Mouse (Mus musculus) kidney, postnatal 4 days (tissue): ENCODE measurements around the gene Rae1.

ENCODE experiments used
- DNase-seq, 2 experiments: peaks; one replicate each; pipeline ENCODE4 v3.0.0; 2021; ENCODE audit warnings: mixed read lengths in 2 of 2

Rae1 gene

DNA sequence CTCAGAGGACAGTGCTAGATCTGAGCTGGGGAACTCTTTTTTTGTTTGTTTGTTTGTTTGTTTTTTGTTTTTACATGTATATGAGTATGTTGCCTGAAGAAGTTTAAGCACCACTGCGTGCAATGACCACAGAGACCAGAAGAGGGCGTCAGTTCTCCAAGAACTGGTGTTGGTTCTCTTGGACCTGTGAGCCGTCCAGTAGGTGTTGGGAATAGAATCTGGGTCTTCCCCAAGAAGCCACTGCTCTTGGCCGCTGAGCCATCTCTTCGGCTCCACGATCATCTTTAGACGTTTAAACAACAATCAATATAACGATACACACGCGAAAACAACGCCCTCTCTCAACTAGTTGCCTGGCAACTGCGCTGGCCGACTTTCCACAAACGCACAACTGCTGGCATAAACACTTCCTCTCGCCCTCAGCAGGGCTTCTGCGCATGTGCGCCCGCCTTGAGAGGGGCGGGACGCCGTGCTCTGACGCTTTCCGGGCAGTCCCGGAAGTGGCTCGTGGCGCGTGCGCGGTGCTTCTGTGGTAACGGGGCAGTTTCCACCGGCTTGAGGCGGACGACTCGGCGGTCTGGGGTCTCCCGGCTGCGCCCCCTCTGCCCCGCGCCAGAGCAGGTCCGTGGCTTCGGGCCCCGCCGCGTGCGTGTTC, at the start of gene Rae1:
Rae1 (plus strand) TSS at position 488 of the 655 bp plus-strand sequence.
- peak; percentile 99 for DNase-seq

DNA sequence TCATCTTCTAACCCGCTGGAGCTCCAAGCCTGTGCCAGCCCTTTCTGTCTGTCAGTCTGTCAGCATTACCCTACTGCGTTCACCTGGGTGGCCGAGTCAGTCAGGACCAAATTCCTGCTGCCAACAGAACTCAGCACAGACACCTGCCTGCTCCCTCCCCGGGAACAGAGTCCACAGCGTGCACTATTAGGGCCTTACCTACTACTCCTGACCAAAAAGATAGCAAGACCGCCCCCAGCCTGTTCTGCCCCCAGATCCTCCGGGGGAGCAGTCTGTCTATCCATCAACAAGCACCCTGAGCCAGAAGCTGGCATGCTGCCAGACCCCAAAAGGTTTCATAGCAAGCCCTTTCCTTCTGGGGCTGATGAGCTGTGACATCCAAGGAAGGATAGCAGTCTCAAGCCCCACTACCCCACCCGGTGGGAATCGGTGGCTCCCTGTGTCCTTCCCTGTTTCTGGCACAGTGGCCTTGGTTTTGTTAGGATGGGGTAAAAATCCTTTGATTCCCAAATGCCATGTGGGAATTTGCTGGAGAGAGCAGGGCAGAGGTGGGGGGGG, 49.7 kb upstream of the Rae1 start:
- peak in 1 of 2 experiments; percentile 44 for DNase-seq

DNA sequence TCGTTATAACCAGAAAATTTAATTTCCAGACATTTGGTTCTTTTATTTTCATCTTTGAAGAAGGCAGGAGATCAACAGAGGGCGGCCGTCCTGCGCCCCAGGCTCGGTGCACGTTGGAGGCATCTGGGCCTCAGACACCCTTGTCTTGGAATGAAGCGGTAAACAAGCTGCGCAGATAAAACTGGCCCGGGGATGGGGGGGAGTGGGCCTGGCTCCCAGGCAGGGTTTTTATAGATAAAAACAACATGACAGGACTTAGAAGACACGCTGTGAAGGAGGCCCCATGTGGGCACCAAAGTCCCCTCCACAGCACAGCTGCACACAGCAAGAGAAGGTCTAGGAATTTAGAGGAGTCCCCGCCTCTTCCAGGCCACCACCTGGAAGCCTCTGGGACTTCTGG, 49.2 kb upstream of the Rae1 start:
- DNase-seq: no peak

DNA sequence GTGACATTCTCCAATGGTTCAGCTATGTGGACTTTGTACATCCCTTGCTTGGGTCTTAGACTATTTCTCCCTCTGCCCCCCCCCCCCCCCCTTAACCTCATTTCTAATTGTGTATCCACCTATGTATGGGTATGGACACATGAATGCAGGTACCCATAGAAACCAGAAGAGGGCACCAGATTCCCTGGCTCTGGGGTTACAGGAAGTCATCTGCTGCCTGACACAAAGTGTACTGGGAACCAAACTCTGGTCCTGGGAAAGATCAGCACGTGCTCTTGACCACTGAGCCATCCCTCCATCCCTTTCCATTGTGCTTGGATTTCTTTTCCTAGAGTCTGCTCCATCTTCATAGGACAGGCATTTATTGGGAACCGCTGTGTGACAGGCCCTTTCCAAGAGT, 47.9 kb upstream of the Rae1 start:
- DNase-seq: no peak

DNA sequence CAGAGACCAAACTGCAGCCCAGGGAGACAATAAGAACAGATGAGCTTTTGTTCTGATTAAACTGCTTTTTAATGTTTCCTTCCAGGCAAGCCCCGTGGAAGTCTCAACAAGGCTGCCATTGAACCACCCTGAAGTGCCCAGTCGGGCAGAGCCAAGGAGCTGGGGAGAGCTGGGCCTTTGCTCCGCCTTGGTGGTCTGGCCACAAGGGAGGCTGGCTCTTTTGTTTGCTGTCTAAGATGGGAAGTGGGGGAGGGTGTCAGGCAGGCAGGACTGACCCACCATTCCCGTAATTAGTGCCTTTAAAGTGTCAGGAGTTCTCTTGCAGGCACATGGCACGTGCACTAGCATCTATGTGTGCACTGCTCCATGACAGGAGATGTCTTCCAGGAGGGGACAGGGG, 41.3 kb upstream of the Rae1 start:
- DNase-seq: peak in 1 of 2 experiments; percentile 55

DNA sequence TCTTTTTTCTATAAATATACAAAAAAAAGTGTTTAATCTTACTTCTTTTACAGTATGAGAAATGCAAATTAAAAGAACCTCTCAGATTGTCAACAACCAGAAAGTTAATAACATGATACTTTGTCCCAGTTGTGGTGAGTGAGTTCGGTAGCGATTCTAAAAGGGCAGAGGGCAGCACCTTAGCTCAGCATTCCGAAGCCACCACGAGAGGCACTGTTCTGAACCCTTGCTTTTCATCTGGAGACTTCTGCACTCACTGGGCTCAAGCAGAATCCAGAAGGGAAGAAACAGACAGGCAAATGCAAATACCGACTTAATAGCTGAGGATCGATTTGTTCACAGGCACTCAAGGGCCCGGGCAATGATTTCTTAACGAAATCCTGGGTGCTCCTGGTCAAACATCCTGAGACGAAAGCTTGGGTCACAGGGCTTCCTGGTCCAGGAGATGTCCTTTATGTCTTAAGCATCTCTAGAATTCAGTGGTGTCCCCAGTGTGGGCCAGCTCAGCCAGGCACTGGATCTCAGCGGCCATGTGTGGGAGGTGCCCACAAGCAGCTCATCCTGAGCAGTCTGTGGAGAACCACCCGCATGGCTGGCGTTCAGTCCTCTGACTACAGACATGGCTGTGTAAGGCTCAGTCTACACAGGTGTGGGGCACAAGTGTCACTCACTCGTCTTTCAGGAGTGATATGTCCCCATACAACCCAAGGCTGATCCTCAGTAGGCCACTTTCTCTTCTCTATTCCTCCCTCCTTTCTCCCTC, 40.7 kb upstream of the Rae1 start:
- peak in 1 of 2 experiments; percentile 64 for DNase-seq

DNA sequence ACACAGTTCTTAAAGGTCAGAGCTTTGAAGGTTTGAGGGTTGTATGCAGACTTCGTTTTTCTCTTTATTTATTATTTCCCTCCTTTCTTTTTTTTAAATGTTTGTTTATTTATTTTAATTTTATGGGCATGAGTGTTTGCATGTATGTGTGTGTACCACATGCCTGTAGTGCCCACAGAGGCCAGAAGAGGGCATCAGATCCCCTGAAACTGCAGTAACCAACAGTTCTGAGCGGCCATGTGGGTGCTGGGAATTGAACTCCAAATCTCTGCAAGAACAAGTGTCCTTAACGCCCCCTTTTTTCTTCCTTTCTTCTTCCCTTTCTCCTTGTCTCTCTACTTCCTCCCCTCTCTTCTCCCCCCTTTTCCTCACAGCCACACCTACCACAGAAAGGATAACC, 39.6 kb upstream of the Rae1 start:
- DNase-seq: no peak

DNA sequence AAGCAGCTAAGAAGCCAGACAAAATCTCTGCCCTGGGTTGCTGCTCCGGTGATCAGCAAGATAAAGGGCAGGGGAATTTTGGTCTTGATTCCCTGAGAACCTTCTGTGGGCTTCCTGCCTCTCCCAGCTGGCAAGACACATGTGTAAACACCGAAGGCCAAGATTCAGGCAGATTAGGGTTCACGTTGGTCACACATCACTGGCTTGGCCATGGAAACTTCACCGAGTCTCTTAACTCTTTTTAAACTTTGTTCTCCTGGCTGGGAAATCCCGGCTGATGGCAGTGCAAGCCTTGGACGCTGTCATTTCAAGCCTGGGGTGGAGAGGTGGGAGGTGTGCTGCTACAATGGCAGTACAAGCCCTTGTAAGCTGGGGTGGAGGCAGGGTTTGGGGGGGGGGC, 38.7 kb upstream of the Rae1 start:
- peak in 1 of 2 experiments; percentile 53 for DNase-seq

DNA sequence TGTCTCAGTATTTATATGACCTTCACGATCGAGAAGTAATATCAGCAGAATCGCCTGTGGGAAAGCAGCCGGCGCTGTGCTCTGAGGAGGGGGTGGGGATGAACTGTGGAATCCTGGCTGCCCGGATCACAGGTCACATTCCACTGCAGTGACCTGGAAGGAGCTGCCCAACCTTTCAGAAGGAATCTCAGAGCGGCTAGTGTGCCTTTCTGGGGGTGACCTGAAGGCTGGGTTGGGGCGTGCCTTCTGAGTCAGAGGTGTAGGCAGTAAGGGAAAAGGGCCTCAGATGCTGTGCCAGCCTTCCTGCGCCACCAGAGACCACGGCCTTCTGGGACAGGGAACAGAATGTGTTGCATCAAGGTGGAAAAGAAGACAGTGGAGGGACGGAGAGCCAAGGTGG, 34.7 kb upstream of the Rae1 start:
- DNase-seq: peak; percentile 45 to 69

DNA sequence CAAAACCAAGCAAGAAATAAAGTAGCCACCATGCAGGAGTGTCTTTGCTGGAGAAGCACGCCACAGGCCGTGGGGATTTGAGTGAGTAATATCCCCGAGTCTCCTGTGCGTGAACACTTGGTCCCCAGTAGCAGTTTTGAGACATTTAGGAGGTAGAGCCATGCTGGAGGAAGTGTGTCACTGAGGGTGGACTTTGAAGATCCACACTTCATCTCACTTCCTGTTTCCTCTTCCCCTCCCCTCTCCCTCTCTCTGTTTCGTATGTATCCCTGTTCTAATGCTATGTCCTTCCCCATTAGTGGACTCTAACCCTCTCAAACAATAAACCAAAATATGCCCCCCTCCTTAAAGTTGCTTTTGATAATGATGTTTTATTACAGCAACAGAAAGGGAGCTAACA, 33.4 kb upstream of the Rae1 start:
- DNase-seq: no peak

DNA sequence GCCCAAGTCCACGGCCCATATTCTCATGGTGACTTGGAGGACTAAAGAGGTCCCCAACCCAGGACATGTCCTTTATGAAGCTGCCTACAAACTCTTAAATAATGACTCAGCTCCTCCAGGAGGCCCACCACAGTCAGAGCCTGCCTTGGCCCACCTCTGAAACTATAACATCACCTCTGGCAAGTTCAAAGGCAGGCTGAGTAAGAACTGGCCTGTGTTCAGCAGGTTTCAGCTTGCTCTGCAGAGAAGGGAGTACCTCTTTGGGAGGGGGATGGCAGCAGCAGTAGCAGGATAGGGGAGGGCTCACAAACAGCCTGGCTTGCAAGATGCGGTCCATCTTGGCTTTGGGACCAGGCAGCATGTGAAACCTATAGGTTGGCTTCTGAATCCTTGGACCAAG, 28.1 kb upstream of the Rae1 start:
- no peak for DNase-seq

DNA sequence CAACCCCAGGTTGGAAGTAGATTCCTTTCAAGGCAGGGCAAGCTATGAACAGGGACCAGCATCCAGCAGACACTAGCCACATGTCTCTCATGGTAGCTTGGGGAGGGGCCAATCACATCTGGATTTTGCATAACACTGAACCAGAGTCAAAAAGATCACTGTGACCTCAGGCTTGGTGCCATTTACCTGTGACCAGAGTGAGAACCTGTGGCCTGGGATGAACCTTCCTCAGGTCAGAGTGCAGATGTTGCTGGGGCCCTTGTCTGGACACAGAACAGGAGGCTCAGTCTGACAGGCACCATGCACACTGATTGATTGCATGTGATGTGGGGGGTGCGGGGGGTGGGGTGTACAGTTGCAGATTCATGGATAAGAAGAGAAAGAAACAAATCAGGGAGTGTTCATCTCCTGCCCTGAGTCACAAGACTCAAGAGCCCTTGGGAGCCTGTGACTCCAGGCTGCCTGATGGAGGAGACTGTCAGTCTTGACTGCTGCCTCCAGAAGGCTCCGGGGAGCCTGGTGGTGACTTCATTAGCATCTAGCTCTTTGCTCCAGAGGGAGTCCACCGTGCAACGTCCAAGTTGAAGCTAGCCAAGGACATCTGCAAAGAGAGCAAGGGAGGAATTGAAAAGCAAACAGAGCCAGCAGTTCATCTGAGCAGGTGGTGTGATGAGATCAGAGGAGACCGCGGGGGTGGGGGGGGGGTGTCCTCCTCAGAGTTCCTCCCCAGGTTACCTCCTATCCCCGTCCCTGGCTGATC, 25.9 kb upstream of the Rae1 start:
- DNase-seq: no peak

DNA sequence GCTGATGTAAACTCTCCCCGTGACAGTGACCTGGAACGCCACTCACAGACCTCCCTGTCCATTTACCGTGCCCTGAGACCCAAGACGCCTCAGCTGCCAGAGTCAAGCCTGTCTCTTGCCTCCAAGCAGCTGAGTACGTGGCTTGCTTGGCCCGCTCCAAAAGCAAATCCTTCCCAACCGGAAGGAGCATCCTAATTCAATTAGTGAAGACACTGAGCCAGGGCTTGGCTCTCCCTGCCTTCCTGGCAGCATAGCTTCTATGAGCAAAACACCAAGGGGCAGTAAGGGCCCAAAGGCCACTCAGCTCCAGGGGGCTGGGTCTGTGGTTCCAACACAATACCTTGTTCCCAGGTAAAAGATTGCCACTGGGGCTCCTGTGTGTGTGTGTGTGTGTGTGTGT, 25.2 kb upstream of the Rae1 start:
- DNase-seq: no peak

DNA sequence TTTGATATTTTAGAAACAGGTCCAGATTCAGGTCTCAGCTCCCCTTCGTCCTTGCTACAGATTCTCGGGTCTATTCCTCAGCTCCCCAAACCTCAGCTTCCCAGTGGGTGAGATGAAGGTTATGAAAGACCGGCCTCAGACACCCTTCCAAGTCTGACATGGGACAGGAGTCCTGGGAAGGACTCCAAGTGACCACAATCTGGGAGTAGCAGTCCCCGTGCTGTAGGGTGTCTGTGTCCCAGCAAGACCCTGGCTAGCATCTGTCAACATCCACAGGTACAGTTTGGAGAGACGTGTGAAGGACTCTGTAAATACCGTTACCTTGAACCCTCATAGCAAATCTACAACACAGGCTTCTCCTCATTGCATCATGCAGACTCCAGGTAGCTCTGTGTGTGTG, 24.8 kb upstream of the Rae1 start:
- no peak for DNase-seq

DNA sequence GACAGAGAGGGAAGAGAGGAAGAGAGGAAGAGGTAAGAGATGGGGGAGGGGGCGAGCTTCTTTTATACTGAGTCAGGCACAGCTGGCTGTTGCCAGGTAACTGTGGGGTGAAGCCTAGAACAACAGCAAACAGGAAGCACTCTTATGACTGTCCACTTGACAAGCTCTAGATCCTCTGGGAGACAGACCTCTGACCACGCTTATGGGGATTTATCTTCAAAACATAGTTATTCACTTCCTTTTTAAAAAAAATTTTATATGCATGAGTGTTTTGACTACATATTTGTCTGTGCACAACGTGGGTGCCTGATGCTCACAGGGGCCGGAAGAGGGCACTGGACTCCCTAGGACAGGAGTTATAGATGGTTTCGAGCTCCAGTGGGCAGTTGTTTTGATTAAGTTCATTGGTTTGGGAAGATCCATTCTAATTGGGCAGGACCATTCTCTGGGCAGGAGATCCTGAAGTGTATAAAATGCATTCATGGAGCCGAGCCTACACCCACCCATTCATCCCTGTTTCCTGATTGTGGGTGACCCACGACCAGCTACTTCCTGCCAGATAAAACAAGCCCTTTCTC, 23.2 kb upstream of the Rae1 start:
- peak in 1 of 2 experiments; percentile 30 for DNase-seq

DNA sequence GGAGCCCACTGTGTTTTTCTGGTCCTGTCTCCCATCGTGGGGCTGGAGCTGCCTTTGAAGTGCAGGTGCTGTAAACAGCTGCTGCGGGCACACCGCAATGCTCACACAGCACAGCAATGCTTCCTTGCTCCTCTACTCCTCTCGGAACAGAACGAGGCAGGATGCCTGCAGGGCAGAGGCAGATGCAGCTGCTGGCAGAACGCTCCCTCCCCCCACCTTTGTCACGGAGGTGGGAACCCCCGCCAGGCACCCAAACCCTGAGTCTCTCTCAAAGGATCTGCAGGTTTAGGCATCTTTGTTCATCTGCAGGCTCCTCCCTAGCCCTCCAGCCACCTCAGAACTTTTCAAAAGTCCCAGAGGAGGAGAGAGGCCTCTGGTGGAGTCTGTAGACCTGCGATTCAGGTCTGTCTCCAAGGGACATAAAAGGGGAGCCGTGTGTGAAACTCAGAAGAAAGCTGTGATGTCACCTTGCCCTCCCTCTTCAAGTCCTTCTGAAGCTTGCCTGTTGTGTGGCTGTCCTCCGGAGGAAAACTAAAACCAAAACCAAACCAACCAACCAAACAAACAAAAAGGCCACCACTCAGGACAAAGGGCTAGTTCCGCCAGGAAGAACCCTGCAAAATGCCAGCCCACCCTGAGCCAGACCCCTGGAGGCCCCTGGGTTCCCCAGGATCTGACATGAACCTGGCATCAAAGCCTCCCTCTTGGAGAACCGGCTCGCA, 22.3 kb upstream of the Rae1 start, which contains the start of gene Spo11:
Spo11 (plus strand) TSS at position 292 of the 722 bp plus-strand sequence.
- peak in 1 of 2 experiments; percentile 37 for DNase-seq

DNA sequence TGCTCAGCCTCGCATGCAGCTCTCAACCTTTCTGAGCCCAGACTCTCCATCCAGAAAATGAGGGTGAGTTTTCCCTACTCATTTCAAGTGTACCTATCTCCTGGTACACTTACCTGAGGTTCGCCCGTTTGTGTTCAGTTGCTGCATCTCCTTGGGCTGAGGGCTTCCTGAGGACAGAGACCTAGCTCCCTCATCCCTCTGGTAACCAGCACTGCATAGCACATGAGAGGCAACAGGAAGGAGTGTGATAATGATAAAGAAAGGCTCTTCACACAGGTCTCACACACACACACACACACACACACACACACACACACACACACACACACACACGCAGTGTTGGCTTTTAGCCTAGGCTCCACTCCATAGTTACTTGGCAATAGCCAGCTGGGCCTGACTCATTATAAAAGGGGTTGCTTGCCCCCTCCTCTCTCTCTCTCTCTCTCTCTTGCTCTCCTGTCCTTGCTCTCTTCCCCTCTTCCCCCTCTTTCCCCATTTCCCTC, 21.7 kb upstream of the Rae1 start:
- DNase-seq: no peak

DNA sequence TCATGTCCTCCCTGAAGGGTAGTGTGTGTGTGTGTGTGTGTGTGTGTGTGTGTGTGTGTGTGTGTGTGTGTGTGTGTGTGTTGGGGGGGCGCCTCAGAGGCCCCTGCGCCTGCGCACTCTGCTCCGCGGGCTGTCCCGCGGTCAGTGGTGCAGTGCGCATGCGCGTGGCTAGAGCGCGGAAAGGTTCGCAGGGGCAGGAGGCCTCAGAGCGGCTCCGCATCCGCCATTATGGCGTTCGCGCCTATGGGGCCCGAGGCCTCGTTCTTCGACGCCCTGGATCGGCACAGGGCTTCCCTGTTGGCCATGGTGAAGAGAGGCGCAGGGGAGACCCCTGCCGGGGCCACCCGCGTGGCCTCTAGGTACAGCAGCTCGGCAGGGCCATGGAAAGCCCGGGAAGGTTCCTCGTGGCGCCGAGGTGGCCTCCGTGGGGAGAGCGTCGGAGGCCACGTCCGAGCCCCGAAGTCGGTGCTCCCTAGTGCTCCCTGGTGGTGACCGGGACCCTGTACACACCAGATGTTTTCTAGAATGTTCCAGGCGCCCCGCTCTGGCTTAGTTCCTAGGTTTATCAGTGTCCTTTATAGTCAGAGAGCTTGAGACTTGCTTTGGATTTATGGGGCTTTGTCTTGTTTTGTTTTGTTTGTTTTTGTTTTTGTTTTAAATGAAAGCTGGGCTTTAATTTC, 20.1 kb upstream of the Rae1 start:
- no peak for DNase-seq

DNA sequence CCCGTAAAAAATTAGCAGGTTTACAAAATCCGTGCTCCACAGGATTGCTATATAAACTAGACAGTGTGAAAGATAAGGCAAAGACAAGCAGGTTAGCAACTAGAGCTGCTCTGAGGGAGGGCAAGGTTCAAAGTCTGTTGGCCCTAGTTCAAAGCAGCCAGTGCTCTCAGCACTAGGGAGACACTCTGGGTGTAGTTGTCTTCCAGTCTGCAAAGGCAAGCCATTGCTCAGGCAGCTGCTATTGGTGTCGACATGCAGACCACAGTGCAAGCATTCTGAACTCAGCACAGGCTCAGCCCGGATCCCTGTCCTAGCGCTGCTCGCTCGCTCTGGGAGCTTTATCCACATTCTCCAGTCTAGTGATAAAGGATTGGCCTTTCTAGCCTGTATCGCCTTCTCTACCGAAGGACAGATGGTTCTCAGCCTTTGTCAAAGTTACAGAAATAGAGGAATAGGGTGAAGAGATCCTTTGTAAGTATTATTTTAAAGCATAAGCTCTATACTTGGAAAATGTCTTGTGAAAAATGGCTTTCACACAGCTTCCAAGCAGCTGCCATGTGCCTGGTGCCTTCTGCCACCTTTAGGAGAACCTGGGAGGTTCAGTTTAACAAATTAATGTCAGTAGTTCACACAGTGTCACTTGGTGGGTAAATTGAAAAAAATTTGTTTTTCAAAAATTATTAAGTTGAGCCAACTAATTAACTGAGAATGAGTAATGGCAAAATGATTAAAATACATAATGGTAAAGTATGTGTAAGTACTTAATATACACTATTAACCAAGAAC, 16.9 kb upstream of the Rae1 start:
- peak in 1 of 2 experiments; percentile 55 for DNase-seq

DNA sequence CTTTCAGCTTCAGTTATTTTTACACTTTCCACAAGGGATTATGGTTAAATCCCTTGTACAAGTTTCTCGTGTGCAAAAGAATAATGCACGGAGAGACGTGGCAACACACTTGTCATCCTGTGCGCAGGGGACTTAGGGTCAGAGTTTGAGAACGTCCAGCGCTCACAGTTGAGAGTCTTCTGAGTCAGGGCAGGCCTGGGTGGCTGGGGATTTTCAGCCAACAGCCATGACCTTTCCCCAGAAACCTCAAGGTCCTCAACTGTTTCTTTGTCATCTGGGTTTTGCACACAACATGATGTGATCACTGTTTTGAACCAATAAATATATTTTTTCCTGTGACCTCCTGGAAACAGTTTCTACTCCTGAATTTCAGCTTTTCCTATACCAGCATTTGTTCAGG, 9.8 kb upstream of the Rae1 start:
- DNase-seq: no peak

DNA sequence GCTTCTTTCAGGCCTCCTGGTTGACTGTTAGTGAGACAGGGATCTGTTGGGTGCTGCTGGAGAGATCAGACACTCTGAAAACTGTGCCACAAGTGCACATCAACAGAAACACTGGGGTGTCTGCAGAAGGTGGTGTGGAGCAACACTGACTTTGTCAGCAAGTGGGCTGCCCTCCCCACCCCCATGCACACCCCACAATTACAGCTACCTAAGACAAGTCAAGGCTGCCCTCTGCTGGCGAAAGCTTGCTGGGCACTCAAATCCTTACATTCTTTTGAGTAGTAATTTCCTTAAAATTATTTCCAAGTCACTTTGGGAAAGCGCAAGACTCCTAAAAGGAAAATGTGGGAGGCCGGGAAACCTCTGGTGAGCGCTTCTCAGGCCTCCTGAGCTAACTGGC, 3.7 kb upstream of the Rae1 start:
- DNase-seq: peak; percentile 90 to 91
